Mouse (Mus musculus) lung, adult 2 months (tissue): ENCODE results near the gene Slc25a48.

Experiments
- CTCF ChIP-seq: fragments of 200-500 bp; IDR thresholded peaks from 2 replicates; pipeline ENCODE4 v1.5.1; 2011; ENCODE audit warnings: mild to moderate bottlenecking, low read length, control low read depth; ENCODE audit not compliant: insufficient read depth
- POLR2A ChIP-seq: fragments of 200-500 bp; IDR thresholded peaks from 2 replicates; pipeline ENCODE4 v1.6.1; 2011; ENCODE audit warnings: low read depth, mild to moderate bottlenecking, control low read depth, low read length, borderline replicate concordance; ENCODE audit errors: extremely low read depth

DNA sequence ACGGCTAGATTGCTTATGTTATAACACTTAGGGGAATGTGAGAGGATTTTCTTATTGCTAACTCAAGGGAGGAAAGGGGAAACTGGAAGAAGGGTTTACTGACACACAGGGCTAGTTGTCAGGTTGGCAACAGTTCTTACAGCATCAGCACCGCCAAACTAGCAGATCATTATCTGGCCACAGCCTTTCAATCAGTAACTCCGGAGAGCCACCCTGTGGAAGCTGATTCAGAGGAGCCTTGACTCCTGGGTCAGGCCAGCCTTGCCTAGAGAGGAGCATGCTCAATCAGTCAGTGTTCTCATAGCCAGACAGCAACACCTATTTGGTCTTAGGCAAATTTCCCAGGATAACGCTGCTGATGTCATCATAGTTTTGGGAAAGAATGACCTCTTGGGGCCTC is 23.3 kb downstream of the Slc25a48 start:
- TF ChIP-seq CTCF (no peak), POLR2A (no peak)
